Mouse (Mus musculus) gastrocnemius, postnatal 4 days (tissue): ENCODE results near the gene Fam98c. TPM values are rescaled to one million over a fixed set of nuclear protein-coding genes. Genes with fewer than 3 reads are reported as not detected.
A peak's percentile ranks its signal among the peaks of the same experiment; 100 is the strongest.

Source experiments
- DNase-seq, 2 experiments: peaks; one replicate each; pipeline ENCODE4 v3.0.0; 2021 to 2022; ENCODE audit warnings: low spot score in 2 of 2, mixed read lengths in 2 of 2
- total RNA-seq, 2 experiments: library from RNA; stranded (reverse); gene quantifications; 2 replicates each; pipeline ENCODE4 v1.2.3; 2021

Fam98c gene
- total RNA-seq, 2 experiments from 2014 or later = 12.8 to 13.2 TPM

GRCm38 (mm10) chr7:29119526-29119925, 36.5 kb downstream of the Fam98c start:
- DNase-seq = no peak

GRCm38 (mm10) chr7:29118142-29118851, 37.7 kb downstream of the Fam98c start:
- no peak for DNase-seq

- DNase-seq = peak in 1 of 2 experiments; percentile 42
Measured at GRCm38 (mm10) chr7:29108992-29109955, 46.8 kb downstream of the Fam98c start.

Other genes with a start within 250 kb of the Fam98c start
- gene Actn4, start 193.9 kb downstream of the Fam98c start, total RNA-seq = 100 to 1,000 TPM; 133 to 160 TPM
- gene Eif3k, start 174.4 kb downstream of the Fam98c start, total RNA-seq = 100 to 1,000 TPM; 191 to 212 TPM
- 1 to 10 TPM; 1.3 to 1.6 TPM for gene Map4k1, start 174.2 kb downstream of the Fam98c start, total RNA-seq
- gene Ryr1, start 31.1 kb downstream of the Fam98c start, total RNA-seq = 100 to 1,000 TPM; 420 to 483 TPM
- gene Rasgrp4, start 21.4 kb downstream of the Fam98c start, total RNA-seq = 1 to 10 TPM; 2.3 to 3.0 TPM
- under 1 TPM; 0.36 to 0.81 TPM for gene Ggn, start 14.0 kb upstream of the Fam98c start, total RNA-seq
- 1 to 10 TPM; 2.9 to 3.3 TPM for gene Spred3, start 14.2 kb upstream of the Fam98c start, total RNA-seq
- gene Psmd8, start 24.5 kb upstream of the Fam98c start, total RNA-seq = 100 to 1,000 TPM; 174 to 187 TPM
- 1 to 10 TPM in 1 of 2 experiments, under 1 TPM in 1; 0.41 to 1.6 TPM for gene Catsperg1, start 57.8 kb upstream of the Fam98c start, total RNA-seq
- 1 to 10 TPM; 4.7 to 5.9 TPM for gene Kcnk6, start 76.3 kb upstream of the Fam98c start, total RNA-seq
- gene Yif1b, start 82.1 kb upstream of the Fam98c start, total RNA-seq = 10 to 100 TPM; 57.3 to 58.5 TPM
- gene 2200002D01Rik, start 92.2 kb upstream of the Fam98c start, total RNA-seq = 1 to 10 TPM in 1 of 2 experiments, under 1 TPM in 1; 0.81 to 1.9 TPM
- gene Spint2, start 125.7 kb upstream of the Fam98c start, total RNA-seq = 1 to 10 TPM; 7.3 to 9.6 TPM
- 10 to 100 TPM; 16.0 to 16.9 TPM for gene Ppp1r14a, start 133.1 kb upstream of the Fam98c start, total RNA-seq
- 1 to 10 TPM; 4.3 TPM for gene Dpf1, start 147.7 kb upstream of the Fam98c start, total RNA-seq